Mouse (Mus musculus) heart, adult 2 months (tissue): ENCODE data around the gene Defb3.
A peak's percentile ranks its signal among the peaks of the same experiment; 100 is the strongest.

Experiments used
- CTCF ChIP-seq: fragments of 200-600 bp; IDR thresholded peaks from 2 replicates; pipeline ENCODE4 v1.8.1; 2022; ENCODE audit warnings: antibody characterized with exemption, mild to moderate bottlenecking, moderate library complexity
- POLR2A ChIP-seq: fragments of 200-500 bp; IDR thresholded peaks from 2 replicates; pipeline ENCODE4 v1.6.1; 2011; ENCODE audit warnings: mild to moderate bottlenecking, low read depth, low read length, control low read depth; ENCODE audit not compliant: insufficient read depth

DNA sequence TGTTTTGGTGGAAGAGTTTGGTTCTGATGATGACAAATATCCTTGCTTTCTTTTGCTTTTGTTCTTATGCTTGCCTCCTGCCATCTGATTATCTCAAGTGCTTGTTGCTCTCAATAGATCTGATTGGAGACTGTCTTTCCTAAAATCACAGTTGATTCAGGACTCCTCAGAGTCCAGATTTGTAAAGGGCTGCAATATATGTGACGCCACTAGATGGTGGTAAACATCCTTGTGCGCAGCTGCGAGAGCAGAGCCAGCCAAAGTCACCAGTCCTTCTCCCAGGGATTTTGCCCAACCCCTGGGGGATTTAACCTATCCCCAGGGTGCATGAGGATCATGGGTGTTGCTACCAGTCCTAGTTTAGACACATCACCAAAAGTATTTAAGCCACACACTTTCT, 38.7 kb downstream of the Defb3 start:
- TF ChIP-seq POLR2A (no peak), CTCF (peak; percentile 60)
